Mouse (Mus musculus) layer of hippocampus, adult 11-12 months (tissue): ENCODE data around the gene Cdkn2b.

Experiments
- DNase-seq: peaks from one replicate; pipeline ENCODE4 v3.0.0; 2022; ENCODE audit warnings: low spot score

The Cdkn2b gene

GRCm38 (mm10) chr4:89310491-89311254 is at the start of gene Cdkn2b:
Cdkn2b (minus strand) TSS chr4:89311039.
- DNase-seq: peak; percentile 86

GRCm38 (mm10) chr4:89360349-89360748 is 49.5 kb upstream of the Cdkn2b start:
- DNase-seq: no peak

DNA sequence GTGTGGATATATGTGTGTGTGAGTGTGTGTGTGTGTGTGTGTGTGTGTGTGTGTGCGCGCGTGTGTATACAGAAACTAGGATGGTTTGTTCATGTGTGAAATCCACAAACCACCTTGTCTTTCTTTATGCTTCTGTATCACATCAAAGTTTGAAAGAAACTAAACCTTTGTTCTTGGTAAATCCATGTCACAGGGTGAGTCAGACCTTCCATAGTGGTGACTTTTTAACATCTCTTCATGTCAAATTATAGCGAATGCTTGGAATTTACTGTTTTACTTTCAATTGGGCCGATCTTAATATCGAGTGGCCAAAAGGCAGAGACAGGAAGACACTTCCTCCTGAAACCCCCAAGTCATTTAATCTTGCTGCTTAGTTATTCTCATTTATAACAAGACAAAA is 48.7 kb upstream of the Cdkn2b start:
- DNase-seq: no peak

DNA sequence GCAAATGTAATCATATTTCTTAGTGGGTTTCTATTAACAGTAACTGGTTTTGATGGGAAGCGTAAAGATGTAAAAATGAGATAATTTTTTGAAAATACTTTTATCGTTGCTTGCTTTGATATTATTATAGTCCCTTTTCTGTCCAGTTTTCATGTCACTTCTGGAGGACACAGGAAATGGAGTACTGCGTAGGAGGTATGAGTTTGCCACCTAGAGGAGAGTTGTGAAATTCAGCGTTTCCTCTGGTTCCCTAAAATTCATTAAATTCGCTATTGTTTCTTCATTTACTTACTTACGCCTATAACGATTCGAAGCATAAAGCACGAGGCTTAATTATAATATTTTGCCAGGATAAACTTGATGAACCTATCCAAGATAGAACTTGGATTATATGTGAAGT is 43.1 kb upstream of the Cdkn2b start:
- no peak for DNase-seq

DNA sequence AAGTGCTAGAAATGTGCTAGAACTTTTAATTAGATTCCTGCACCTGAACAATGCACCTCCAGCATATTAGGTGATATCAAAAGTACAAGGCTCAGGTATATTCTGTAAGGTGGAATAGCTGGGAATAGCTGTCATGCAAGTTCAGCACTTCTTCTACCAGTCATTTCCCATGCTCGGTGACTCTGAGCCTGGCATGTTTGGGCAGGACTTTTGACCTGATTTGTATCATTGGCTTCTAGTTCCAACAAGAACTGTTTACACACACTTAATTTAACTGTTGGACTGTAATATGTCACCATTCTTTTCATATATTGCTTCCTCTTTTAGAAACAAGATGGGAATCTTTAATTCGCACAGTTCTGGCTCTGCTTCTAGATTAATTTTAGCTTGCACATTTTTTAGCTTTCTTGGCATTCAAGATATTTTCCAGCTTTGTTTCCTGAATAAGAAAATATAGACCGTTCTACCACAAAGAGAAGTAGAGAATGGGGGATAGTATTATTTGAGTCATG is 42.3 kb upstream of the Cdkn2b start:
- DNase-seq: no peak

GRCm38 (mm10) chr4:89351474-89351873 is 40.6 kb upstream of the Cdkn2b start:
- no peak for DNase-seq

GRCm38 (mm10) chr4:89350938-89351451 is 40.2 kb upstream of the Cdkn2b start:
- no peak for DNase-seq

DNA sequence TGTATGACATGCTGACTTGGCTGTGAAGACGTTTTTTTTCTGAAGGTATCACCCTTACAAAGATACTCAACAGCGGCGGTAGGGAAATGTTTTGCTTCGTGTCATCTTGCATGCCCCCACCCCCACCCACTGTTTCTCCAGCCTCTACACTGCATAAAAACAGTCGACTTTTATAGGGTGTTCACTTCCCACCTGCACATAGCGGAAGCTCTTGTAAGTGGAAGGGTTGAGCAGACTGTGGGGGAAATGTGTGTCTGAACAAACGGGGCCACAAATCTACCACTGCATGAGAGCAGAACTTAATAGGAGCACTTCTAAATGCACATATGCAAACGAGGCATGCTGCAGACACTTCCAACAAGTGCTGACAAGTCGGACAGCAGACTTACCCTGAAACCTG is 39.6 kb upstream of the Cdkn2b start:
- DNase-seq: no peak

DNA sequence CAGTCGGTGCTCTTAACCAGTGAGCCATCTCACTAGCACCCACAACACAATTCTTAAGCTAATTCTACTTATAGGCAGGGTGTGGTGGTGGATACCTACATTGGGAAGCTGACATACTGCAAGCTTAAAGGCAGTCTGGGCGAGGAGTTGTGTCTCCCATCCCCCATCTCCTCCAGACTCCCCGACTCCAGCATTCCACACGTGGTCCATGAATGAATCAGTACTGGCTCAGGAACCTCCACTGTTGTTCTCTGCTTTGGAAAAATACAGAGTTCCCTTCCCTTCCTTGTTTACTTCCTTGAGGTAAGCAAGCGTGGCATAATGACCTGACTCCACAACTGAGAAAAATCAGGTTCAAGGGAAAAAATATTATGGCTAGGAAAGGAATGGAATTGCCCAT is 38.0 kb upstream of the Cdkn2b start:
- DNase-seq: no peak

- DNase-seq: no peak
Measured at GRCm38 (mm10) chr4:89313461-89313860, 2.6 kb upstream of the Cdkn2b start.

DNA sequence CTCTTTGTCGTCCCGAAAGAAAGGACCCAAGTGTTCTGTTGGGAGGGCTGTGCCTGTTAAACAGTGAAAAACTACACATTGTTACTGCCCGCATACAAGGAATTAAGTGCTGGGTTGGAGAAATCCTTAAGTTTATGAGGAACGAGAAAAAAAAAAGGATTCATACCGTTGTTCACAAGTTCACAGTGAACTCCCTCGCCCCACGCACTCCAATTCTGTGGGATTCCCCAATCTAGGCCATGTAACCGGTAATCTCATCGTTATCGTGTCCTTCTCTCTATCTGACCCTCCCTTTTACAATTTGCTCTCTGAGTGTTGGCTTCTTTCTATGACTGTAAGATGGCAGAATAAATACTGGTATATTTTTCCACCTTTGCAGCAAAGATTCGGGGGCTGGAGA is 843 bp downstream of the Cdkn2b start:
- no peak for DNase-seq

GRCm38 (mm10) chr4:89308001-89308400 is 2.8 kb downstream of the Cdkn2b start:
- no peak for DNase-seq

GRCm38 (mm10) chr4:89306798-89307365 is 4.0 kb downstream of the Cdkn2b start:
- no peak for DNase-seq

DNA sequence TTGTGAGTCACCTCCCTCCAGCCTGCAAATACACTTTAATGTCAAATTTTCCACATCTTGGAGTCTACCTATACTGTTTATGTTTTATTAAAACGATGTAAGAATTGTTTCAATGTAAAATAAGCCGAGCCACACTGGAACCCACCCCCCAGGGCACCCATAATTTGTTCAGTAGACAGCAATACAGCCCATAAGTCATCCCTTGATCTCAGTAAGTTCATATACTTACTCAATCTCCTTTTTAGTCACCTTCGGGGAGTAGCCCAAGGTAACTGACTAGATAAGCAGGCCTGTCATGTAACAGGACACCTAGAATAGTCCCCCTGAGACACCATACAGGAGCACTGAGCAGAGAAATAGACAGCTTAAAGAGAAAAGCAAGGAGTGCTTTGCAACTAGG is 5.1 kb downstream of the Cdkn2b start:
- DNase-seq: no peak

DNA sequence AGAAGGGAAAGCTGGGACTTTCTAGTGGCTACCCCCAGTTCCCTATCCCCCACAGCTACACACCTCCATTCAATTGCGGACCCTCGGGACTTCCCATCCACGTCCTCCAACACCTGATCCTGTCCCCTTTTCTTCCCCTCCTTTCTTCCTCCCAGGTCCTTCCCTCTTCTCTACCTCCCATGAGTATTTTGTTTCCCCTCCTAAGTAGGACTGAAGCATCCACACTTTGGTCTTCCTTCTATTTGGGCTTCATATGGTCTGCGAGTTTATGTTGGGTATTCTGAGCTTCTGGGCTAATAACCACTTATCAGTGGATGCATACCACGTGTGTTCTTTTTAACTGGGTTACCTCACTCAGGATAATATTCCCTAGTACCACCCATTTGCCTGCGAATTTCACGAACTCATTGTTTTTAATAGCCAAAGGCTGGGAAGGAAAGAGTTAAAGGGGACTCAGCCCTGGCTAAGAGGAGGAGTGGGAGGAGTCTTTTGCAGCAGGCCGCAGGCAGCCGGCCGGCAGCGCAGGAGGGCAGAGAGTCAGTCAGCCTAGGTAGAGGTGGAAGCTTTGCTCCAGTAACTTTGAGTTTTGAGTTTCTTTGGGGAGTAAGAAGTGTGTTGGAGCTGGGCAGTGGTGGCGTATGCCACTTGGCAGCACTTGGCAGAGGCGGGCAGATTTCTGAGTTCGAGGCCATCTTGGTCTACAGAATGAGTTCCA is 7.4 kb downstream of the Cdkn2b start:
- no peak for DNase-seq

DNA sequence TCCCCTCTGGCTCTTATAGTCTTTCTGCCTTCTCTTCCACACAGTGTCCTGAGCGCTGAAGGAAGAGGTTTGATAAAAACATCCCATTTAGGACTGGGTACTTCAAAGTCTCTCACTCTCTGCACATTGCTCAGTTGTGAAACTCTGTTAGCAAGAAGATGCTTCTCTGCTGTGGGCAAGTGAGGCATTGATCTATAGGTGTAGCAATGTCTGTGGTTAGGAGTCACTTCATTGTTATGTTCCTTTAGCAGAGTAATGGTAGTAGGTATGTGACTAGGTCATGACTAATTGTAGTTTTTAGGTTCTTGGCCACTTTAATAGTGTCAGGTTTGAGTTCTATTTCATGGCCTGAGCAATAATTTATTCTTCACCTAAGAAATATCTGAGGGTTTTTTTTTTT is 8.7 kb downstream of the Cdkn2b start:
- DNase-seq: no peak

- no peak for DNase-seq
Measured at GRCm38 (mm10) chr4:89299721-89300120, 11.1 kb downstream of the Cdkn2b start.

DNA sequence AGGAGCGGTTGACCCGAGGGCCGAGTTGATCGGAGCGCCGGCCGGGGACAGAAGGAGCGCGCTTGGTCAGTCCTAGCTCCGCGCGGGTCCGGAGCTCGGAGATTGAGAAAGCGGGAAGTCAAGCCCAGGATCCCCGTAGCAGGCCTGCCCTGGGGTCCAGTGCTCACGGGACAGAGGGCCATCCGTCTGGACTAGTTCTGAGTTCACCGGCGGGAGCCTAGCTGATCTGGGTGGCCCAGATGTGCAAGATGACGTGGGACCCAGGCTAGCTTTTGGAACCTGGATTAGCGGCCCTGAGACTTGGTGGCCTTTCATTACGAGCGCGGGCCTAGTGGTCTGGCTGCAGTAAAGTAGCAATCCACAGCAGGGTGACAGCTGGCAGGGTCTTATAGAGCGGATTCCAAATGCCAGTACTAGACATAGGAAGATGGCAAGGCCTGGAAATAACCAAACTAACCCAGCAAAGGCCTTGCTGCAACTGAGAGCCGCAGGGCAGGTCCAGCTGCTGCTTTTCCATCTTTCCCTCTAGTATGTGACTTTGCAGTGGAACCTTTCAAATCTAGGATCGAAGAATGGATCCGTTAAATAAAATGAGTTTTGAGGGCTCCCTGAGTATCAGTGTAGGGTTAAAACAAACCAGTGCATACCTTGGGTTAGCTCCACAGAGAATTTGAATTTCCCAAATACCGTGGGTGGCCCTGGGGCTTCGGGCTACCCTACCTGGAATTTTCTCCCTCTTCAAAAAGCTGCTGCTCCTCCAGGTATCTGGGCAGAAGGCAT is 15.2 kb downstream of the Cdkn2b start:
- DNase-seq: no peak

- peak; percentile 46 for DNase-seq
Measured at GRCm38 (mm10) chr4:89294486-89295440, 16.1 kb downstream of the Cdkn2b start, which contains the start of gene Cdkn2a. Cdkn2a (minus strand) TSS chr4:89294653.

DNA sequence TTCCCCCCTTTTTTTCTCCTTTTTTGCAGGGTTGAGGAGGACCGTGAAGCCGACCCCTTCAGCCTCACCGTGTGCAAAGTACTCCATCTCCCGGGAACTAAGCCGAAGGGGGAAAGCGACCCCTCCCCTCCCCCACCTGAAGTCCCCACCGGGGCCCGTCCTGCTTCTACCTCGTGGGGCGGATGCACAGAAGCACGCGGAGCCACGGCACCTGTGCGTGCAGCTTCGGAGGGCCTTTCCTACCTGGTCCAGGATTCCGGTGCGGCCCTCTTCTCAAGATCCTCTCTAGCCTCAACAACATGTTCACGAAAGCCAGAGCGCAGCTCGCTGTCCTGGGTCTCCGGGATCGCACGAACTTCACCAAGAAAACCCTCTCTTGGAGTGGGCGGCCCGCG is 16.8 kb downstream of the Cdkn2b start:
- no peak for DNase-seq

GRCm38 (mm10) chr4:89293516-89293915 is 17.3 kb downstream of the Cdkn2b start:
- DNase-seq: no peak
